Mouse (Mus musculus) midbrain, embryonic 14.5 days (tissue): Measurements from ENCODE around the gene Cir1. TPM values are rescaled to one million over a fixed set of nuclear protein-coding genes. Genes with fewer than 3 reads are reported as not detected.

Experiments used
- ATAC-seq: fragments of 200-750 bp; cut with Nextera tagmentation; 2 replicates; pipeline ENCODE4 v1.8.0; 2017; ENCODE audit warnings: moderate number of reproducible peaks, moderate library complexity; ENCODE audit not compliant: low FRiP score, low TSS enrichment
- DNase-seq: peaks from one replicate; pipeline ENCODE4 v3.0.0-alpha.2; 2015
- H3K27ac ChIP-seq: fragments of 300-500 bp; sonication (generic); replicated peaks from 2 replicates; pipeline ENCODE4 v1.5.1; 2014; ENCODE audit warnings: mild to moderate bottlenecking, low read depth, low read length, moderate library complexity
- H3K27me3 ChIP-seq: fragments of 300-500 bp; sonication (generic); 2 replicates; pipeline ENCODE4 v1.6.1; 2014; ENCODE audit warnings: low read length, control low read depth, mixed read lengths; ENCODE audit not compliant: control insufficient read depth, insufficient read depth
- H3K36me3 ChIP-seq: fragments of 300-500 bp; sonication (generic); 2 replicates; pipeline ENCODE4 v1.6.1; 2014; ENCODE audit warnings: low read length, control low read depth; ENCODE audit not compliant: control insufficient read depth, insufficient read depth
- H3K4me1 ChIP-seq: fragments of 300-500 bp; sonication (generic); 2 replicates; pipeline ENCODE4 v1.6.1; 2014; ENCODE audit warnings: mild to moderate bottlenecking, antibody characterized with exemption, low read length, control low read depth; ENCODE audit not compliant: control insufficient read depth, insufficient read depth
- H3K4me2 ChIP-seq: fragments of 300-500 bp; sonication (generic); 2 replicates; pipeline ENCODE4 v1.6.1; 2014; ENCODE audit warnings: mild to moderate bottlenecking, low read length, moderate library complexity
- H3K4me3 ChIP-seq: fragments of 300-500 bp; sonication (generic); replicated peaks from 2 replicates; pipeline ENCODE4 v1.5.1; 2014; ENCODE audit warnings: low read depth, low read length
- H3K9ac ChIP-seq: fragments of 300-500 bp; sonication (generic); replicated peaks from 2 replicates; pipeline ENCODE4 v1.6.1; 2014; ENCODE audit warnings: mild to moderate bottlenecking, low read length, moderate library complexity
- H3K9me3 ChIP-seq: fragments of 300-500 bp; sonication (generic); 2 replicates; pipeline ENCODE4 v1.6.1; 2016; ENCODE audit warnings: low read length, control low read depth, mixed read lengths; ENCODE audit not compliant: control insufficient read depth
- WGBS: fragments of 180-500 bp; shearing (Covaris S2); extraction: QIAGEN DNeasy Blood & Tissue Kit; methylation state at CpG from one replicate; pipeline ENCODE4 v1.1.7; 2014; 5-methylcytosine and 5-hydroxymethylcytosine counted together
- polyA plus RNA-seq: library from polyadenylated mRNA; unstranded; fragments of >200 nt; fragmentation: Nextera tagmentation; extraction: Ambion mirVana; gene quantifications from 2 replicates; pipeline ENCODE4 v1.2.1, GENCODE M21; 2014

Cir1 gene
- polyA plus RNA-seq, 1 experiment from 2014 or later = 30.1 TPM

- H3K36me3 ChIP-seq = peaks cover 35% of the 10 kb centered on the region
- 90% methylated on average over 7 of the region's 7 CpGs for WGBS
- ATAC-seq (no peak), DNase-seq (no peak)
- no peak overlapping the region for H3K27ac ChIP-seq
- no peak overlapping the region for H3K9ac ChIP-seq
- no peaks in the 10 kb centered on the region for H3K27me3 ChIP-seq
- no peaks in the 10 kb centered on the region for H3K9me3 ChIP-seq
- no peak overlapping the region for H3K4me2 ChIP-seq
- no peaks in the 10 kb centered on the region for H3K4me1 ChIP-seq
- H3K4me3 ChIP-seq = no peak overlapping the region
These were observed 17.5 kb downstream of the Cir1 start for GRCm38 (mm10) chr2:73295023-73295422.

GRCm38 (mm10) chr2:73291130-73291529, 21.4 kb downstream of the Cir1 start:
- Histone ChIP-seq H3K4me3 (no peak overlapping the region), H3K4me1 (no peaks in the 10 kb centered on the region), H3K27ac (no peak overlapping the region), H3K9me3 (no peaks in the 10 kb centered on the region), H3K9ac (no peak overlapping the region), H3K36me3 (peaks cover 36% of the 10 kb centered on the region), H3K4me2 (no peak overlapping the region), H3K27me3 (no peaks in the 10 kb centered on the region)
- WGBS = 93% methylated on average over 4 of the region's 4 CpGs
- ATAC-seq = no peak
- no peak for DNase-seq

GRCm38 (mm10) chr2:73285630-73286029, 26.9 kb downstream of the Cir1 start:
- Histone ChIP-seq H3K9me3 (no peaks in the 10 kb centered on the region), H3K27me3 (peaks cover 19% of the 10 kb centered on the region; the same call in 1 of the 2 replicates), H3K4me1 (peaks cover 2% of the 10 kb centered on the region; the same call in 1 of the 2 replicates), H3K9ac (no peak overlapping the region), H3K4me2 (no peak overlapping the region), H3K4me3 (no peak overlapping the region), H3K36me3 (peaks cover 17% of the 10 kb centered on the region; the same call in 1 of the 2 replicates), H3K27ac (no peak overlapping the region)
- DNase-seq = peak; percentile 83
- no peak for ATAC-seq
- WGBS = 4% methylated on average over 2 of the region's 2 CpGs

GRCm38 (mm10) chr2:73281707-73282106, 30.8 kb downstream of the Cir1 start:
- Histone ChIP-seq H3K36me3 (0 out of 2 replicates have a peak, but pooled peaks cover 3% of the 10 kb centered on the region), H3K27me3 (peaks cover 42% of the 10 kb centered on the region), H3K4me3 (no peak overlapping the region), H3K4me1 (peaks cover 10% of the 10 kb centered on the region), H3K9me3 (no peaks in the 10 kb centered on the region), H3K27ac (no peak overlapping the region), H3K4me2 (no peak overlapping the region), H3K9ac (no peak overlapping the region)
- DNase-seq = peak; percentile 71
- 5% methylated on average over 7 of the region's 7 CpGs for WGBS
- no peak for ATAC-seq

- ATAC-seq (no peak), DNase-seq (peak; percentile 23)
- no peaks in the 10 kb centered on the region for H3K9me3 ChIP-seq
- H3K36me3 ChIP-seq = 0 out of 2 replicates have a peak, but pooled peaks cover 3% of the 10 kb centered on the region
- peaks cover 10% of the 10 kb centered on the region for H3K4me1 ChIP-seq
- peak overlapping the region; percentile 17; the same call in 1 of the 2 replicates for H3K4me3 ChIP-seq
- no peak overlapping the region for H3K9ac ChIP-seq
- peaks cover 44% of the 10 kb centered on the region for H3K27me3 ChIP-seq
- 15% methylated on average over 22 of the region's 22 CpGs for WGBS
- H3K27ac ChIP-seq = peak overlapping the region; percentile 9; the same call in 1 of the 2 replicates
- peak overlapping the region; percentile 33; the same call in 1 of the 2 replicates for H3K4me2 ChIP-seq
These were observed 31.3 kb downstream of the Cir1 start for GRCm38 (mm10) chr2:73281048-73281661.

GRCm38 (mm10) chr2:73280356-73281047, 32.0 kb downstream of the Cir1 start:
- peak; percentile 50 for DNase-seq
- H3K27me3 ChIP-seq = peaks cover 50% of the 10 kb centered on the region
- H3K27ac ChIP-seq = peak overlapping the region; percentile 9; the same call in 1 of the 2 replicates

GRCm38 (mm10) chr2:73279271-73280038, 33.0 kb downstream of the Cir1 start:
- Histone ChIP-seq H3K4me1 (peaks cover 10% of the 10 kb centered on the region), H3K27me3 (peaks cover 55% of the 10 kb centered on the region), H3K9ac (no peak overlapping the region), H3K4me2 (peak overlapping the region; percentile 43), H3K36me3 (no peaks in the 10 kb centered on the region), H3K4me3 (peak overlapping the region; percentile 12), H3K9me3 (no peaks in the 10 kb centered on the region), H3K27ac (peak overlapping the region; percentile 73)
- WGBS = under 1% methylated on average over 31 of the region's 31 CpGs
- DNase-seq = peak; percentile 45
- ATAC-seq = 0 out of 2 replicates have a peak, but pooled peaks have one; percentile 16

More at GRCm38 (mm10) chr2:73280356-73281047, 32.0 kb downstream of the Cir1 start:
- no peak overlapping the region for H3K9ac ChIP-seq
- peaks cover 10% of the 10 kb centered on the region for H3K4me1 ChIP-seq
- ATAC-seq = no peak
- H3K36me3 ChIP-seq = 0 out of 2 replicates have a peak, but pooled peaks cover 3% of the 10 kb centered on the region
- H3K9me3 ChIP-seq = no peaks in the 10 kb centered on the region
- peak overlapping the region; percentile 17 for H3K4me3 ChIP-seq
- peak overlapping the region; percentile 33 for H3K4me2 ChIP-seq
- WGBS = 2% methylated on average over 33 of the region's 33 CpGs

- Histone ChIP-seq H3K4me2 (peak overlapping the region; percentile 43), H3K4me1 (peaks cover 13% of the 10 kb centered on the region), H3K27me3 (peaks cover 58% of the 10 kb centered on the region), H3K9ac (no peak overlapping the region), H3K9me3 (no peaks in the 10 kb centered on the region), H3K4me3 (peak overlapping the region; percentile 12; the same call in 1 of the 2 replicates), H3K27ac (peak overlapping the region; percentile 73), H3K36me3 (no peaks in the 10 kb centered on the region)
- ATAC-seq (0 out of 2 replicates have a peak, but pooled peaks have one; percentile 33), DNase-seq (no peak)
- WGBS = under 1% methylated on average over 17 of the region's 17 CpGs
These were observed 33.6 kb downstream of the Cir1 start for GRCm38 (mm10) chr2:73278869-73279268.
